Mouse (Mus musculus) T-helper 2 cell (primary cell): Measurements from ENCODE around the gene Spice1.

Source experiments
- in situ Hi-C: fragments of 300-600 bp; cut with MboI, MseI; formaldehyde crosslinking; loops from one replicate; pipeline ENCODE4 v1.15.1; 2025; ENCODE audit warnings: high pct_unique_total_duplicates

Gene Spice1

GRCm38 (mm10) chr16:44365522-44365921 lies 18.6 kb downstream of the Spice1 start:
- in situ Hi-C loops: no loop called here

GRCm38 (mm10) chr16:44375459-44375858 lies 28.5 kb downstream of the Spice1 start:
- in situ Hi-C loops: no loop called here

GRCm38 (mm10) chr16:44380006-44380405 lies 33.1 kb downstream of the Spice1 start:
- in situ Hi-C loops: no loop called here

GRCm38 (mm10) chr16:44381578-44381977 lies 34.7 kb downstream of the Spice1 start:
- in situ Hi-C loops: no loop called here

GRCm38 (mm10) chr16:44383549-44383948 lies 36.6 kb downstream of the Spice1 start:
- in situ Hi-C loops: no loop called here

GRCm38 (mm10) chr16:44384251-44384650 lies 37.3 kb downstream of the Spice1 start:
- in situ Hi-C loops: no loop called here

GRCm38 (mm10) chr16:44391877-44392548 lies 45.1 kb downstream of the Spice1 start:
- in situ Hi-C loops: no loop called here

GRCm38 (mm10) chr16:44394577-44395243 lies 47.8 kb downstream of the Spice1 start, which contains the start of gene Cfap44:
TSS of gene Cfap44 (plus strand) at chr16:44394796.
- in situ Hi-C loops: no loop called here

GRCm38 (mm10) chr16:44404933-44405332 lies 58.0 kb downstream of the Spice1 start:
- in situ Hi-C loops: no loop called here

GRCm38 (mm10) chr16:44407211-44407610 lies 60.3 kb downstream of the Spice1 start:
- in situ Hi-C loops: no loop called here

- in situ Hi-C loops: no loop called here
Measured at GRCm38 (mm10) chr16:44408290-44408689, 61.4 kb downstream of the Spice1 start.

GRCm38 (mm10) chr16:44410176-44410575 lies 63.3 kb downstream of the Spice1 start:
- in situ Hi-C loops: no loop called here

- in situ Hi-C loops: no loop called here
Measured at GRCm38 (mm10) chr16:44417596-44417995, 70.7 kb downstream of the Spice1 start.

- in situ Hi-C loops: no loop called here
Measured at GRCm38 (mm10) chr16:44421735-44422134, 74.8 kb downstream of the Spice1 start.

GRCm38 (mm10) chr16:44423499-44423898 lies 76.6 kb downstream of the Spice1 start:
- in situ Hi-C loops: no loop called here

GRCm38 (mm10) chr16:44428456-44428855 lies 81.5 kb downstream of the Spice1 start:
- in situ Hi-C loops: no loop called here

- in situ Hi-C loops: no loop called here
Measured at GRCm38 (mm10) chr16:44430021-44430420, 83.1 kb downstream of the Spice1 start.

- in situ Hi-C loops: no loop called here
Measured at GRCm38 (mm10) chr16:44434931-44435330, 88.0 kb downstream of the Spice1 start.

- in situ Hi-C loops: no loop called here
Measured at GRCm38 (mm10) chr16:44435481-44435880, 88.6 kb downstream of the Spice1 start.
